Comparison of ENCODE assay signal across 8 mouse cellular contexts in genomic region chrX:74246693-74247092, GRCm38 (mm10). TPM values are rescaled to one million over a fixed set of nuclear protein-coding genes. Genes with fewer than 3 reads are reported as not detected.
A peak's percentile ranks its signal among the peaks of the same experiment; 100 is the strongest.
DNase-seq lines count a peak whose midpoint lies in the region; ATAC-seq lines count a peak whose summit lies in the region.

No protein-coding gene starts in this region.

- peak overlapping the region; percentile 70 for H3K9ac ChIP-seq in embryonic facial prominence, embryonic 13.5 days
- peak overlapping the region; percentile 50 for H3K9ac ChIP-seq in hindbrain, embryonic 16.5 days (ENCODE audit: low read depth, low read length)

- H3K4me3 ChIP-seq in embryonic facial prominence, embryonic 13.5 days, result peak overlapping the region; percentile 59
- H3K4me3 ChIP-seq in hindbrain, embryonic 16.5 days (ENCODE audit: low read length), result peak overlapping the region; percentile 58
- peak overlapping the region; percentile 94 for H3K4me3 ChIP-seq in megakaryocyte, embryonic 14.5 days (replicated peaks)

- peak; percentile 55 to 68 for DNase-seq in lung, adult 18-20 months
- DNase-seq in lung, postnatal 14 days, result no peak
- no peak for DNase-seq in right cerebral cortex, postnatal 36 days (ENCODE audit: low spot score in 2 of 2)
- no peak for DNase-seq in Muller cell, postnatal 12 days (ENCODE audit: inconsistent ontology term)
- DNase-seq in left cerebral cortex, postnatal 25 days (ENCODE audit: low spot score in 2 of 2), result no peak

- H3K4me1 ChIP-seq in embryonic facial prominence, embryonic 13.5 days, result peaks cover 16% of the 10 kb centered on the region
- peaks cover 11% of the 10 kb centered on the region for H3K4me1 ChIP-seq in hindbrain, embryonic 16.5 days (ENCODE audit: control insufficient read depth, insufficient read depth, low read depth, low read length)
- peaks cover 42% of the 10 kb centered on the region for H3K4me1 ChIP-seq in megakaryocyte, embryonic 14.5 days

- H3K27me3 ChIP-seq in embryonic facial prominence, embryonic 13.5 days, result no peaks in the 10 kb centered on the region
- no peaks in the 10 kb centered on the region for H3K27me3 ChIP-seq in hindbrain, embryonic 16.5 days (replicated peaks; ENCODE audit: control insufficient read depth, insufficient read depth, low read length)
- peaks cover 13% of the 10 kb centered on the region for H3K27me3 ChIP-seq in megakaryocyte, embryonic 14.5 days (replicated peaks)

- intact Hi-C loops in left cerebral cortex, postnatal 25 days (cut with DNase I), result loop anchor here (5.0 to 10.0 kb wide), 4 partner anchors 129 to 279 kb away; partner anchors contain the start of genes Fam3a, Hcfc1 and Ikbkg

- WGBS in embryonic facial prominence, embryonic 13.5 days, result 21% methylated on average over 15 of the region's 15 CpGs
- 41% methylated on average over 8 of the region's 15 CpGs for WGBS in hindbrain, embryonic 16.5 days

- peak; percentile 4; the same call in 1 of the 2 replicates for ATAC-seq in embryonic facial prominence, embryonic 13.5 days (ENCODE audit: insufficient number of reproducible peaks, insufficient read depth, low FRiP score, low TSS enrichment, low read depth)
- ATAC-seq in hindbrain, embryonic 16.5 days, result peak; percentile 49

- peak overlapping the region; percentile 92 for H3K27ac ChIP-seq in embryonic facial prominence, embryonic 13.5 days
- peak overlapping the region; percentile 36; the same call in 1 of the 2 replicates for H3K27ac ChIP-seq in hindbrain, embryonic 16.5 days (ENCODE audit: low read depth, low read length)

- no peaks in the 10 kb centered on the region for H3K9me3 ChIP-seq in embryonic facial prominence, embryonic 13.5 days
- H3K9me3 ChIP-seq in hindbrain, embryonic 16.5 days (ENCODE audit: control insufficient read depth, low read length), result no peaks in the 10 kb centered on the region
- peaks cover 4% of the 10 kb centered on the region; the same call in 1 of the 2 replicates for H3K9me3 ChIP-seq in megakaryocyte, embryonic 14.5 days

- peaks cover 15% of the 10 kb centered on the region for H3K36me3 ChIP-seq in embryonic facial prominence, embryonic 13.5 days
- H3K36me3 ChIP-seq in hindbrain, embryonic 16.5 days (ENCODE audit: control insufficient read depth, insufficient read depth, low read length), result peaks cover 6% of the 10 kb centered on the region; the same call in 1 of the 2 replicates
- H3K36me3 ChIP-seq in megakaryocyte, embryonic 14.5 days (replicated peaks; ENCODE audit: low read length), result peaks cover 21% of the 10 kb centered on the region

- H3K4me2 ChIP-seq in embryonic facial prominence, embryonic 13.5 days, result peak overlapping the region; percentile 59
- H3K4me2 ChIP-seq in hindbrain, embryonic 16.5 days (ENCODE audit: low read length), result peak overlapping the region; percentile 57

RNA-seq across cellular contexts. Expression of gene Flna, which starts 2.9 kb away (rescaled TPM):
- polyA plus RNA-seq in embryonic facial prominence, embryonic 13.5 days (2015; fragmentation: Nextera tagmentation; extraction: Ambion mirVana), result 289 and 307 TPM in 2 replicates
- polyA plus RNA-seq in hindbrain, embryonic 16.5 days (2015; fragmentation: Nextera tagmentation; extraction: Ambion mirVana), result 77.4 and 103 TPM in 2 replicates
- polyA plus RNA-seq in megakaryocyte, embryonic 14.5 days (2012; ENCODE audit: insufficient read depth, low replicate concordance), result 106 and 299 TPM in 2 replicates
- total RNA-seq in left cerebral cortex, postnatal 25 days (2021), result 10 to 100 TPM; 65.4 to 68.3 TPM

RNA-seq across cellular contexts. Expression of gene Emd, which starts 7.8 kb away (rescaled TPM):
- polyA plus RNA-seq in embryonic facial prominence, embryonic 13.5 days (2015; fragmentation: Nextera tagmentation; extraction: Ambion mirVana), result 28.9 and 31.6 TPM in 2 replicates
- 13.1 and 14.8 TPM in 2 replicates for polyA plus RNA-seq in hindbrain, embryonic 16.5 days (2015; fragmentation: Nextera tagmentation; extraction: Ambion mirVana)
- 39.1 and 49.4 TPM in 2 replicates for polyA plus RNA-seq in megakaryocyte, embryonic 14.5 days (2012; ENCODE audit: insufficient read depth, low replicate concordance)
- 10 to 100 TPM; 31.4 to 38.9 TPM for total RNA-seq in left cerebral cortex, postnatal 25 days (2021)

RNA-seq across cellular contexts. Expression of gene Rpl10, which starts 23.9 kb away (rescaled TPM):
- polyA plus RNA-seq in embryonic facial prominence, embryonic 13.5 days (2015; fragmentation: Nextera tagmentation; extraction: Ambion mirVana), result 776 and 892 TPM in 2 replicates
- polyA plus RNA-seq in hindbrain, embryonic 16.5 days (2015; fragmentation: Nextera tagmentation; extraction: Ambion mirVana), result 342 and 444 TPM in 2 replicates
- 328 and 1,584 TPM in 2 replicates for polyA plus RNA-seq in megakaryocyte, embryonic 14.5 days (2012; ENCODE audit: insufficient read depth, low replicate concordance)
- 100 to 1,000 TPM; 137 to 162 TPM for total RNA-seq in left cerebral cortex, postnatal 25 days (2021)

RNA-seq across cellular contexts. Expression of gene Taz, which starts 35.0 kb away (rescaled TPM):
- polyA plus RNA-seq in embryonic facial prominence, embryonic 13.5 days (2015; fragmentation: Nextera tagmentation; extraction: Ambion mirVana), result 92.8 and 94.8 TPM in 2 replicates
- polyA plus RNA-seq in hindbrain, embryonic 16.5 days (2015; fragmentation: Nextera tagmentation; extraction: Ambion mirVana), result 78.4 and 79.0 TPM in 2 replicates
- 29.6 and 48.2 TPM in 2 replicates for polyA plus RNA-seq in megakaryocyte, embryonic 14.5 days (2012; ENCODE audit: insufficient read depth, low replicate concordance)
- 10 to 100 TPM; 48.5 to 55.5 TPM for total RNA-seq in left cerebral cortex, postnatal 25 days (2021)

RNA-seq across cellular contexts. Expression of gene Dnase1l1, which starts 35.4 kb away (rescaled TPM):
- 11.3 and 14.9 TPM in 2 replicates for polyA plus RNA-seq in embryonic facial prominence, embryonic 13.5 days (2015; fragmentation: Nextera tagmentation; extraction: Ambion mirVana)
- polyA plus RNA-seq in hindbrain, embryonic 16.5 days (2015; fragmentation: Nextera tagmentation; extraction: Ambion mirVana), result 4.4 and 4.7 TPM in 2 replicates
- 2.8 TPM in 1 of 2 replicates, not detected in the other for polyA plus RNA-seq in megakaryocyte, embryonic 14.5 days (2012; ENCODE audit: insufficient read depth, low replicate concordance)
- total RNA-seq in left cerebral cortex, postnatal 25 days (2021), result 1 to 10 TPM; 2.1 to 2.3 TPM

Comparison
In these comparisons a context has a peak if more than half of its experiments do, and no peak if none do; other contexts are left out.
1. DNase-seq: peak in lung, adult 18-20 months (2 of 2); none in lung, postnatal 14 days (single experiment), right cerebral cortex, postnatal 36 days (0 of 2), Muller cell, postnatal 12 days (single experiment) and left cerebral cortex, postnatal 25 days (0 of 2).
2. Peak in every context shown above with its lines, with median percentiles within 50 percentile points of each other: H3K4me3 ChIP-seq.